Mouse (Mus musculus): ENCODE results near the gene AU021092.
A peak's percentile ranks its signal among the peaks of the same experiment; 100 is the strongest.

Gene AU021092

GRCm38 (mm10) chr16:5214126-5214525 is 8.0 kb downstream of the AU021092 start:
- DNase-seq (ENCODE audit: low spot score in 2 of 2): no peak

- DNase-seq (ENCODE audit: low spot score in 2 of 2): no peak
These were observed 9.9 kb downstream of the AU021092 start for GRCm38 (mm10) chr16:5212150-5212549.

GRCm38 (mm10) chr16:5210365-5210764 is 11.7 kb downstream of the AU021092 start:
- no peak for DNase-seq (ENCODE audit: low spot score in 2 of 2)

GRCm38 (mm10) chr16:5206051-5206450 is 16.0 kb downstream of the AU021092 start:
- no peak for DNase-seq (ENCODE audit: low spot score in 2 of 2)

GRCm38 (mm10) chr16:5205431-5205970 is 16.6 kb downstream of the AU021092 start:
- DNase-seq (ENCODE audit: low spot score in 2 of 2): no peak

GRCm38 (mm10) chr16:5203668-5204433 is 18.2 kb downstream of the AU021092 start, which contains the start of gene Nagpa:
Gene Nagpa, minus strand, starts transcription at chr16:5204012.
- peak; percentile 49 to 69 for DNase-seq (ENCODE audit: low spot score in 2 of 2)

- DNase-seq (ENCODE audit: low spot score in 2 of 2): peak in 1 of 2 experiments; percentile 19
These were observed 18.9 kb downstream of the AU021092 start for GRCm38 (mm10) chr16:5203200-5203599.

GRCm38 (mm10) chr16:5202681-5203080 is 19.4 kb downstream of the AU021092 start:
- DNase-seq (ENCODE audit: low spot score in 2 of 2): peak; percentile 16 to 31

- DNase-seq (ENCODE audit: low spot score in 2 of 2): peak; percentile 21 to 47
These were observed 27.0 kb downstream of the AU021092 start for GRCm38 (mm10) chr16:5195080-5195479.

GRCm38 (mm10) chr16:5186234-5186633 is 35.9 kb downstream of the AU021092 start:
- DNase-seq (ENCODE audit: low spot score in 2 of 2): no peak

- DNase-seq (ENCODE audit: low spot score in 2 of 2): no peak
These were observed 36.4 kb downstream of the AU021092 start for GRCm38 (mm10) chr16:5185691-5186090.

GRCm38 (mm10) chr16:5184956-5185355 is 37.1 kb downstream of the AU021092 start:
- DNase-seq (ENCODE audit: low spot score in 2 of 2): no peak

- DNase-seq (ENCODE audit: low spot score in 2 of 2): no peak
These were observed 38.0 kb downstream of the AU021092 start for GRCm38 (mm10) chr16:5184101-5184500.

- no peak for DNase-seq (ENCODE audit: low spot score in 2 of 2)
These were observed 38.7 kb downstream of the AU021092 start for GRCm38 (mm10) chr16:5183310-5183975.

GRCm38 (mm10) chr16:5172636-5173035 is 49.5 kb downstream of the AU021092 start:
- no peak for DNase-seq (ENCODE audit: low spot score in 2 of 2)

- no peak for DNase-seq (ENCODE audit: low spot score in 2 of 2)
These were observed 53.3 kb downstream of the AU021092 start for GRCm38 (mm10) chr16:5168829-5169228.

GRCm38 (mm10) chr16:5168038-5168437 is 54.1 kb downstream of the AU021092 start:
- DNase-seq (ENCODE audit: low spot score in 2 of 2): no peak

GRCm38 (mm10) chr16:5164327-5164726 is 57.8 kb downstream of the AU021092 start:
- DNase-seq (ENCODE audit: low spot score in 2 of 2): no peak
